Comparison of ENCODE assay signal across 21 mouse cellular contexts in the genomic region with DNA sequence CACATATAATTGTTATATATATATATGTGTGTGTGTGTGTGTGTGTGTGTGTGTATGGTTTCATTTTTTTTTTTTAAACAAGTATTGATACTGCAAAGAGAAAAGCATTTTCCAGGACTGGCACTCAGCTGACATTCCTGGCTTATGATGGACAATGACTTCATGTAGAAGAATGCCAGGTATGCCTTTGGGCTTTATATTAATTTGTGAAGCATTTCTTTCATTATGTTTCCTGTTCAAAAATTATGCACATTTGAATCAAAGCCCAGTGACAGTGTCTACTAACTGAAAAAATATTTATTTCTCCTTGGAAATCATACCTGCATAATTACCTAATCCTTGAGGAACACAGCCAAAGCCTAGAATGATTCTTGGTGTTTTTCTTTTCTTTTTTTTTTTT.
A peak's percentile ranks its signal among the peaks of the same experiment; 100 is the strongest.
DNase-seq lines count a peak whose midpoint lies in the region; ATAC-seq and TF ChIP-seq lines count a peak whose summit lies in the region.
"Had no signal": no experiment of that assay in that cellular context is flagged by ENCODE, and none has a peak within 500 bp of the region (broad histone marks: within the 10 kb centered on the region; RNA-seq: fewer than 3 reads in every experiment).

No protein-coding gene starts in this region.

- H3K9me3 ChIP-seq in stomach, postnatal 0 days (ENCODE audit: control insufficient read depth, low read length) = no peaks in the 10 kb centered on the region
- H3K9me3 ChIP-seq: embryonic facial prominence, embryonic 13.5 days; embryonic facial prominence, embryonic 15.5 days; forebrain, embryonic 13.5 days; forebrain, embryonic 15.5 days had no signal

- H3K27ac ChIP-seq in stomach, postnatal 0 days (replicated peaks) = no peak overlapping the region
- H3K27ac ChIP-seq: embryonic facial prominence, embryonic 13.5 days; embryonic facial prominence, embryonic 15.5 days; forebrain, embryonic 13.5 days; forebrain, embryonic 15.5 days had no signal

- ATAC-seq in stomach, postnatal 0 days (ENCODE audit: low FRiP score, low TSS enrichment) = no peak
- ATAC-seq: activated CD4-positive, CD25-positive, alpha-beta regulatory T cell, adult 4 months; forebrain, embryonic 13.5 days; forebrain, embryonic 15.5 days; forebrain, postnatal 0 days had no signal

- H3K27me3 ChIP-seq in stomach, postnatal 0 days (ENCODE audit: control insufficient read depth, insufficient read depth, low read length) = no peaks in the 10 kb centered on the region
- H3K27me3 ChIP-seq: embryonic facial prominence, embryonic 13.5 days; embryonic facial prominence, embryonic 15.5 days; forebrain, embryonic 13.5 days; forebrain, embryonic 15.5 days had no signal

- H3K4me3 ChIP-seq in stomach, postnatal 0 days (ENCODE audit: low read depth, low read length) = no peak overlapping the region
- H3K4me3 ChIP-seq: embryonic facial prominence, embryonic 13.5 days; embryonic facial prominence, embryonic 15.5 days; erythroblast, embryonic 14.5 days; forebrain, embryonic 13.5 days; forebrain, embryonic 15.5 days had no signal

- no peaks in the 10 kb centered on the region for H3K4me1 ChIP-seq in stomach, postnatal 0 days (replicated peaks; ENCODE audit: control insufficient read depth, insufficient read depth)
- H3K4me1 ChIP-seq: embryonic facial prominence, embryonic 13.5 days; embryonic facial prominence, embryonic 15.5 days; forebrain, embryonic 13.5 days; forebrain, embryonic 15.5 days had no signal

- TF ChIP-seq CTCF in stomach, postnatal 0 days (IDR thresholded peaks at IDR 0.05; ENCODE audit: low read depth) = no peak

- no peak overlapping the region for H3K9ac ChIP-seq in stomach, postnatal 0 days (ENCODE audit: low read length)
- H3K9ac ChIP-seq: embryonic facial prominence, embryonic 13.5 days; embryonic facial prominence, embryonic 15.5 days; forebrain, embryonic 13.5 days; forebrain, embryonic 15.5 days; forebrain, postnatal 0 days had no signal

- no peak overlapping the region for H3K4me2 ChIP-seq in stomach, postnatal 0 days (replicated peaks; ENCODE audit: low read depth)
- H3K4me2 ChIP-seq: embryonic facial prominence, embryonic 13.5 days; embryonic facial prominence, embryonic 15.5 days; forebrain, embryonic 13.5 days; forebrain, embryonic 15.5 days had no signal

- no peak for TF ChIP-seq EP300 in stomach, postnatal 0 days (optimal IDR thresholded peaks at IDR 0.05)

- DNase-seq in 3T3-L1 (ENCODE audit: low read depth, low spot score) (peak; percentile 60), NIH3T3 (ENCODE audit: low read depth) (peak; percentile 11)
- peak; percentile 7 for DNase-seq in fibroblast of lung, adult 2 months (ENCODE audit: low read depth)
- DNase-seq in stomach, postnatal 0 days (ENCODE audit: low spot score) = no peak
- DNase-seq in layer of hippocampus, adult 9-11 months = no peak
- no peak for DNase-seq in kidney, postnatal 36 days
- DNase-seq: adrenal gland, adult 8-10 months; adrenal gland, postnatal 14 days; adrenal gland, postnatal 36 days; cerebellum, adult 11-12 months; cerebellum, adult 2 months; cerebellum, adult 9-10 months; cerebellum, postnatal 10 days; cerebellum, postnatal 25 days; forebrain, postnatal 0 days had no signal

- no peaks in the 10 kb centered on the region for H3K36me3 ChIP-seq in stomach, postnatal 0 days (ENCODE audit: control insufficient read depth, insufficient read depth, low read length)
- H3K36me3 ChIP-seq: embryonic facial prominence, embryonic 13.5 days; embryonic facial prominence, embryonic 15.5 days; forebrain, embryonic 15.5 days had no signal

Comparison
In these comparisons a context has a peak if more than half of its experiments do, and no peak if none do; other contexts are left out.
1. DNase-seq: peak in 3T3-L1 (single experiment), NIH3T3 (single experiment) and fibroblast of lung, adult 2 months (single experiment); none in stomach, postnatal 0 days (single experiment), layer of hippocampus, adult 9-11 months (single experiment) and kidney, postnatal 36 days (0 of 2).